Mouse (Mus musculus): ENCODE data around the gene Tdrd12. TPM values are rescaled to one million over a fixed set of nuclear protein-coding genes. Genes with fewer than 3 reads are reported as not detected.

The Tdrd12 gene
- polyA plus RNA-seq, 1 experiment, result 0.54 TPM

DNA sequence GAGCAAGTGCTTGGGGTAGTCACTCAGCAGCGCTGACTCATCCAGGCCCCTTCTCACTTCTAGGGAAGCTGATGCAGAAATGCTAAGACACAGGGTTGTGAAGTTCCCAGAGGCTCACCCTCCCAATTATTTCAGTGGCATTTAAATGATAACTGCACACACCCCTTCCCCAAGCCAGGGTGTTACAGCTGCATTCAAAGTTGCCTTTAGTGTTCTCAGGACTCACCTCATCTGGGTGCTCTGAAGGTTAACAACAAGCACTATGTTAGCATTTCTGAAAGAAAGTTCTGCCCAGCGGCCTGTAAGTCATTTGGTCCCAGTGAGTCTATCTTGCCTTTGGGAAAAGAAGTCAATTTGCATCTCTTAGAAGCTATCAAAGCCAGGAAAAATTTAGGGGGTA is 69.7 kb downstream of the Tdrd12 start:
- DNase-seq, result no peak
- no peaks in the 10 kb centered on the region for H3K4me1 ChIP-seq (ENCODE audit: control insufficient read depth, insufficient read depth, low read length)
- no peaks in the 10 kb centered on the region for H3K27me3 ChIP-seq (ENCODE audit: control insufficient read depth, insufficient read depth, low read length)
- TF ChIP-seq POLR2A (IDR thresholded peaks at IDR 0.05; ENCODE audit: borderline replicate concordance, insufficient read depth, low read length) (no peak), CTCF (IDR thresholded peaks at IDR 0.05; ENCODE audit: borderline replicate concordance, insufficient read depth, low read depth, low read length) (no peak)
- no peak overlapping the region for H3K27ac ChIP-seq (ENCODE audit: insufficient read depth, low read length)
- 72% methylated on average over 2 of the region's 2 CpGs for WGBS
- no peak overlapping the region for H3K4me3 ChIP-seq (replicated peaks; ENCODE audit: insufficient read depth, low read depth, low read length)

DNA sequence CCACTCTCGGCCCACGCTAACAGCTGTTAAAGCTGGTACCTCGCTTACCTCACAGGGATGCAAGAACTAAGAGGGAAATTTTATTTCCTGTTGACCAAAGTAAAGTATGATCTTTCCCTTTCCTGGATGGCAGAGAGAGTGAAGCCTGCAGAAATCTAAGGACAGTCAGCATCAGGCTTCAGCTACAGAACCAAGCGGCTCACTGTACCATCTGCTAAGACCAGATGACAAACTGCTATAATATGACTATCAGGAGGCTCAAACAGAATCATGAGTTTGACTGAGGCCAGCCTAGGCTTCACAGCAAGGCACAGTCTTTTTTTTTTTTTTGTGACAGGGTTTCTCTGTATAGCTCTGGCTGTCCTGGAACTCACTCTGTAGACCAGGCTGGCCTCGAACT is 72.5 kb downstream of the Tdrd12 start:
- H3K4me1 ChIP-seq (ENCODE audit: control insufficient read depth, insufficient read depth, low read length), result no peaks in the 10 kb centered on the region
- TF ChIP-seq POLR2A (IDR thresholded peaks at IDR 0.05; ENCODE audit: borderline replicate concordance, insufficient read depth, low read length), result no peak
- no peak for TF ChIP-seq CTCF (IDR thresholded peaks at IDR 0.05; ENCODE audit: borderline replicate concordance, insufficient read depth, low read depth, low read length)
- no peak overlapping the region for H3K27ac ChIP-seq (ENCODE audit: insufficient read depth, low read length)
- WGBS, result 93% methylated on average over 5 of the region's 5 CpGs
- no peak for DNase-seq
- H3K4me3 ChIP-seq (replicated peaks; ENCODE audit: insufficient read depth, low read depth, low read length), result no peak overlapping the region
- no peaks in the 10 kb centered on the region for H3K27me3 ChIP-seq (ENCODE audit: control insufficient read depth, insufficient read depth, low read length)

DNA sequence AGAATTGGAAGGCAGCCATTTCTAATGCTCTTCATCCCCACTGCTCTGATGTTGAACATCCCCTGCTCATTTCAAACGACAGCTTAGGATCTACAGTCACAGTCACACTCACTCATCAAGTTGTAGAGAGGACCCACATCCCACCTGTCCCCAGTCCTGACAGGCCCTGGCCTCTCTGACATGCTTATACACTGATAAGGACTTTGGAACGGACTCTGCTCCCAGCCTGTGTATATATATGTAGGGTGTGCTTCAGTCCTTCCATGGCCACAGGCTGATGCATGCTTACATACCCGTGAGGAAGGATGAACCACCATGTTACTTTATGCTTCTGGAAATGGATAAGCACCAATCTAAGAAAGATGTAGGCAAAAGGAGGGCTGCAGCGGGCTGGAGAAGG is 76.6 kb downstream of the Tdrd12 start:
- H3K4me3 ChIP-seq (replicated peaks; ENCODE audit: insufficient read depth, low read depth, low read length), result no peak overlapping the region

GRCm38 (mm10) chr7:35456091-35456814 is 81.3 kb downstream of the Tdrd12 start:
- TF ChIP-seq POLR2A (IDR thresholded peaks at IDR 0.05; ENCODE audit: borderline replicate concordance, insufficient read depth, low read length) (no peak), CTCF (IDR thresholded peaks at IDR 0.05; ENCODE audit: borderline replicate concordance, insufficient read depth, low read depth, low read length) (no peak)
- WGBS, result 73% methylated on average over 4 of the region's 4 CpGs

More for the DNA sequence above, 76.6 kb downstream of the Tdrd12 start:
- Histone ChIP-seq H3K27ac (ENCODE audit: insufficient read depth, low read length) (no peak overlapping the region), H3K27me3 (ENCODE audit: control insufficient read depth, insufficient read depth, low read length) (no peaks in the 10 kb centered on the region), H3K4me1 (ENCODE audit: control insufficient read depth, insufficient read depth, low read length) (no peaks in the 10 kb centered on the region)
- no peak for DNase-seq
- 81% methylated on average over 4 of the region's 4 CpGs for WGBS
- TF ChIP-seq POLR2A (IDR thresholded peaks at IDR 0.05; ENCODE audit: borderline replicate concordance, insufficient read depth, low read length), result no peak
- no peak for TF ChIP-seq CTCF (IDR thresholded peaks at IDR 0.05; ENCODE audit: borderline replicate concordance, insufficient read depth, low read depth, low read length)

GRCm38 (mm10) chr7:35448867-35449266 is 88.7 kb downstream of the Tdrd12 start:
- Histone ChIP-seq H3K4me3 (replicated peaks; ENCODE audit: insufficient read depth, low read depth, low read length) (no peak overlapping the region), H3K27me3 (ENCODE audit: control insufficient read depth, insufficient read depth, low read length) (no peaks in the 10 kb centered on the region), H3K4me1 (ENCODE audit: control insufficient read depth, insufficient read depth, low read length) (no peaks in the 10 kb centered on the region), H3K27ac (ENCODE audit: insufficient read depth, low read length) (no peak overlapping the region)
- WGBS, result 80% methylated on average over 7 of the region's 7 CpGs
- TF ChIP-seq CTCF (IDR thresholded peaks at IDR 0.05; ENCODE audit: borderline replicate concordance, insufficient read depth, low read depth, low read length) (no peak), POLR2A (IDR thresholded peaks at IDR 0.05; ENCODE audit: borderline replicate concordance, insufficient read depth, low read length) (no peak)
- no peak for DNase-seq

More at GRCm38 (mm10) chr7:35456091-35456814, 81.3 kb downstream of the Tdrd12 start:
- H3K4me3 ChIP-seq (replicated peaks; ENCODE audit: insufficient read depth, low read depth, low read length), result no peak overlapping the region
- no peak for DNase-seq
- H3K27me3 ChIP-seq (ENCODE audit: control insufficient read depth, insufficient read depth, low read length), result no peaks in the 10 kb centered on the region
- no peaks in the 10 kb centered on the region for H3K4me1 ChIP-seq (ENCODE audit: control insufficient read depth, insufficient read depth, low read length)
- no peak overlapping the region for H3K27ac ChIP-seq (ENCODE audit: insufficient read depth, low read length)

DNA sequence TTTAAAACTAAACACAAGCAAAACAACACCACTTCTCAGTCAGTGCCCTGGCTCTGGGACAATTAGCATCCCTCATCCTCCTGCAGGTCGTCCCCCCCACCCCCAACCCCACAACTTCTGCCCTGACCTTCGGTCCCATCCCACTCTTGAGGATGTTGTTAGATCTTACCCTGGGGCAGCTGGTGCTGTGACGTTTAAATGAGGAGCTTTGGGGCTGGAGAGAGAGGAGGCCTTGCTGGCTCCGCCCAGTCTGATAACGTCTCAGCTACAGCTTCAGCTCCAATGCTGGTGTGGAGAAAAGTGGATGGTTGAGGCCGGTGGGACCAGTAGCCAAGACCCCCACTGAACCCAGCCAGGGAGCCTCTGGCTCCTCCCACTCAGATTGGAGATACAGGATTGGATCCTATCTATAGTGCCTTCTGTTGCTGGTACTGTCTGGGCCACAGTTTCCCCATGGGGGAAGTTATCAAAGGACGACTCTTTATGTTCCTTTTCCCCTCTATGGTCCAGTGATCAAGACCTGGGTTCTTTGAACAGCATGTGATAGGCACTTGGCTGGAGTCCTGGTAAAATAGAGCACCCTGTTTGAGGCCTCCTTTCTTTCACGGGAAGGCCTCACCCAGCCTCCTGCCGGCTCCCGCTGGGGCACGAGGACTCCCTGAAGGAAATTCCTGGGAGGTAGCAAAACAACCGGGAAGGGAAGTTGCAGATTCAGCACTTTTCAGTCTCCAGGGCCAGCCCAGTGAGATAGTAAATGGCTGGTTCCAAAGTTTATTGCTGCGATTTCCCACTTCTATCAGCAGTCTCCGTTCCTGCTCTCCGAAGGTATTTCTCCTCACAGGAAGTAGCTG is 89.3 kb downstream of the Tdrd12 start, which contains the start of gene Slc7a9:
Slc7a9 (plus strand) TSS at position 801 of the 851 bp plus-strand sequence.
- H3K27me3 ChIP-seq (ENCODE audit: control insufficient read depth, insufficient read depth, low read length), result no peaks in the 10 kb centered on the region
- no peak for DNase-seq
- WGBS, result 28% methylated on average over 15 of the region's 15 CpGs
- H3K4me3 ChIP-seq (replicated peaks; ENCODE audit: insufficient read depth, low read depth, low read length), result no peak within 1 kb of the TSS
- no peaks in the 10 kb centered on the region for H3K4me1 ChIP-seq (ENCODE audit: control insufficient read depth, insufficient read depth, low read length)
- H3K27ac ChIP-seq (ENCODE audit: insufficient read depth, low read length), result no peak within 1 kb of the TSS
- TF ChIP-seq POLR2A (IDR thresholded peaks at IDR 0.05; ENCODE audit: borderline replicate concordance, insufficient read depth, low read length) (no peak), CTCF (IDR thresholded peaks at IDR 0.05; ENCODE audit: borderline replicate concordance, insufficient read depth, low read depth, low read length) (no peak)

- 33% methylated on average over 4 of the region's 4 CpGs for WGBS
- no peaks in the 10 kb centered on the region for H3K4me1 ChIP-seq (ENCODE audit: control insufficient read depth, insufficient read depth, low read length)
- no peak for TF ChIP-seq POLR2A (IDR thresholded peaks at IDR 0.05; ENCODE audit: borderline replicate concordance, insufficient read depth, low read length)
- TF ChIP-seq CTCF (IDR thresholded peaks at IDR 0.05; ENCODE audit: borderline replicate concordance, insufficient read depth, low read depth, low read length), result no peak
- H3K4me3 ChIP-seq (replicated peaks; ENCODE audit: insufficient read depth, low read depth, low read length), result no peak overlapping the region
- no peak overlapping the region for H3K27ac ChIP-seq (ENCODE audit: insufficient read depth, low read length)
- no peak for DNase-seq
- H3K27me3 ChIP-seq (ENCODE audit: control insufficient read depth, insufficient read depth, low read length), result no peaks in the 10 kb centered on the region
Measured at GRCm38 (mm10) chr7:35447501-35447900, 90.0 kb downstream of the Tdrd12 start.
